15 mouse cellular contexts compared by ENCODE assay signal in the genomic region with DNA sequence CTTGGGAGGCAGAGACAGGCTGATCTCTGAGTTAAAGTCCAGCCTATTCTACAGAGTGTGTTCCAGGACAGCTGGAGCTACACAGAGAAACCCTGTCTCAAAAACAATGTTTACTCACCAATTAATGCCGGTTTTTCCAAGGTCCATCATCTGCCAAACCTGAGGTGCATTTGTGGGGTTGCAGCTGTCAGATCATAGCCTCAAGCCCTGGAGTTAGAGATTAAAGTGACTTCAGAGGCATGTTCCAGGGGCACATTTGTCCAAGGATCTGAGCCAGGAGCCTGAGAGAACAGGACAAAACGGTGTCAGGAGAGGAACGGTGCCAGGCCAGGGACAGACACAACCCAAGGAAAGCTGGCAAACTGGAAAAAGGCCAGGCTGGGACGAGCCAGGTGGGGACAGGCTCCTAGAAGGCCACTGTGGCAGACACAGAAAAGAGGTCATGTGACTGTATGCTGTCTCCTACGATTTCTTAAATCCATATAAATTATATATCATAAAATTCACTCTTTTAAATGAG. TPM values are rescaled to one million over a fixed set of nuclear protein-coding genes. Genes with fewer than 3 reads are reported as not detected.
A peak's percentile ranks its signal among the peaks of the same experiment; 100 is the strongest.
DNase-seq lines count a peak whose midpoint lies in the region; ATAC-seq and TF ChIP-seq lines count a peak whose summit lies in the region.
"Had no signal": no experiment of that assay in that cellular context is flagged by ENCODE, and none has a peak within 500 bp of the region (broad histone marks: within the 10 kb centered on the region; RNA-seq: fewer than 3 reads in every experiment).

No protein-coding gene starts in this region.

- H3K27me3 ChIP-seq in heart, embryonic 11.5 days (ENCODE audit: control insufficient read depth, insufficient read depth, low read length) = no peaks in the 10 kb centered on the region
- no peaks in the 10 kb centered on the region for H3K27me3 ChIP-seq in stomach, postnatal 0 days (ENCODE audit: control insufficient read depth, insufficient read depth, low read length)
- H3K27me3 ChIP-seq: limb, embryonic 15.5 days had no signal

- TF ChIP-seq CTCF in lung, adult 2 months (IDR thresholded peaks at IDR 0.05; ENCODE audit: insufficient read depth, low read length) = no peak
- TF ChIP-seq CTCF in stomach, postnatal 0 days (IDR thresholded peaks at IDR 0.05; ENCODE audit: low read depth) = no peak

- no peaks in the 10 kb centered on the region for H3K36me3 ChIP-seq in heart, embryonic 11.5 days (ENCODE audit: control insufficient read depth, insufficient read depth, low read length)
- H3K36me3 ChIP-seq in stomach, postnatal 0 days (ENCODE audit: control insufficient read depth, insufficient read depth, low read length) = no peaks in the 10 kb centered on the region
- H3K36me3 ChIP-seq: limb, embryonic 15.5 days had no signal

- peak; percentile 77 to 80 for DNase-seq in heart, adult 18-20 months
- DNase-seq in lung, postnatal 36 days = peak; percentile 9
- DNase-seq in lung, adult 2 months = no peak
- DNase-seq in cerebellum, postnatal 14 days = peak; percentile 91 to 95
- no peak for DNase-seq in stomach, postnatal 0 days (ENCODE audit: low spot score)
- no peak for DNase-seq in urinary bladder, postnatal 25 days (ENCODE audit: low spot score)
- DNase-seq: lung, embryonic 14.5 days; midbrain, embryonic 14.5 days; thymus, postnatal 4 days had no signal

- no peak overlapping the region for H3K9ac ChIP-seq in heart, embryonic 11.5 days (ENCODE audit: low read depth, low read length)
- H3K9ac ChIP-seq in stomach, postnatal 0 days (ENCODE audit: low read length) = no peak overlapping the region
- H3K9ac ChIP-seq: hindbrain, embryonic 14.5 days; limb, embryonic 15.5 days; lung, embryonic 14.5 days had no signal

- no peaks in the 10 kb centered on the region for H3K9me3 ChIP-seq in heart, embryonic 11.5 days (replicated peaks; ENCODE audit: control insufficient read depth, low read length)
- no peaks in the 10 kb centered on the region for H3K9me3 ChIP-seq in stomach, postnatal 0 days (ENCODE audit: control insufficient read depth, low read length)
- H3K9me3 ChIP-seq: forebrain, embryonic 10.5 days; limb, embryonic 15.5 days had no signal

- no peaks in the 10 kb centered on the region for H3K4me1 ChIP-seq in heart, embryonic 11.5 days (ENCODE audit: control insufficient read depth, insufficient read depth, low read length)
- no peaks in the 10 kb centered on the region for H3K4me1 ChIP-seq in lung, adult 2 months (ENCODE audit: control insufficient read depth, insufficient read depth, low read length)
- no peaks in the 10 kb centered on the region for H3K4me1 ChIP-seq in stomach, postnatal 0 days (replicated peaks; ENCODE audit: control insufficient read depth, insufficient read depth)
- H3K4me1 ChIP-seq: forebrain, embryonic 10.5 days; limb, embryonic 15.5 days had no signal

- no peak overlapping the region for H3K27ac ChIP-seq in heart, embryonic 11.5 days (ENCODE audit: low read depth, low read length)
- H3K27ac ChIP-seq in stomach, postnatal 0 days (replicated peaks) = no peak overlapping the region
- H3K27ac ChIP-seq: forebrain, embryonic 10.5 days; hindbrain, embryonic 14.5 days; layer of hippocampus, adult 2 months; limb, embryonic 15.5 days had no signal

- no peak overlapping the region for H3K4me2 ChIP-seq in heart, embryonic 11.5 days
- no peak overlapping the region for H3K4me2 ChIP-seq in stomach, postnatal 0 days (replicated peaks; ENCODE audit: low read depth)
- H3K4me2 ChIP-seq: hindbrain, embryonic 14.5 days; limb, embryonic 15.5 days; lung, embryonic 14.5 days had no signal

- no peak overlapping the region for H3K4me3 ChIP-seq in heart, embryonic 11.5 days (ENCODE audit: low read depth, low read length)
- H3K4me3 ChIP-seq in lung, adult 2 months (replicated peaks; ENCODE audit: extremely low read depth, low read depth, low read length) = no peak overlapping the region
- H3K4me3 ChIP-seq in stomach, postnatal 0 days (ENCODE audit: low read depth, low read length) = no peak overlapping the region
- H3K4me3 ChIP-seq: forebrain, embryonic 10.5 days; layer of hippocampus, adult 2 months; limb, embryonic 15.5 days had no signal

- TF ChIP-seq POLR2A in lung, adult 2 months (IDR thresholded peaks at IDR 0.05; ENCODE audit: borderline replicate concordance, extremely low read depth, low read depth, low read length) = no peak

- WGBS in heart, embryonic 11.5 days (ENCODE audit: insufficient replicate concordance) = 83% methylated on average over 5 of the region's 5 CpGs
- WGBS in lung, adult 2 months = 67% methylated on average over 5 of the region's 5 CpGs
- 70% methylated on average over 5 of the region's 5 CpGs for WGBS in stomach, postnatal 0 days

- no peak for ATAC-seq in heart, embryonic 11.5 days (replicated peaks; ENCODE audit: insufficient number of reproducible peaks, low FRiP score, low TSS enrichment)
- ATAC-seq in stomach, postnatal 0 days (ENCODE audit: low FRiP score, low TSS enrichment) = no peak
- ATAC-seq: intestine, embryonic 16.5 days had no signal

- no peak for TF ChIP-seq EP300 in stomach, postnatal 0 days (optimal IDR thresholded peaks at IDR 0.05)

RNA-seq across cellular contexts. Expression of gene Has3, which starts 40.5 kb away (rescaled TPM):
- under 1 TPM; 0.42 to 0.51 TPM for total RNA-seq in heart, adult 18-20 months (2021)
- 0.08 and 0.17 TPM in 2 replicates for polyA plus RNA-seq in heart, embryonic 11.5 days (2014; fragmentation: Nextera tagmentation; extraction: Ambion mirVana)
- polyA plus RNA-seq in lung, adult 2 months (2012; rRNA removed) = 0.48 and 0.89 TPM in 2 replicates
- polyA plus RNA-seq in stomach, postnatal 0 days (2015; fragmentation: Nextera tagmentation; extraction: Ambion mirVana) = 0.28 and 0.40 TPM in 2 replicates

Comparison
In these comparisons a context has a peak if more than half of its experiments do, and no peak if none do; other contexts are left out.
1. DNase-seq: peak in heart, adult 18-20 months (2 of 2), lung, postnatal 36 days (single experiment) and cerebellum, postnatal 14 days (2 of 2); none in lung, adult 2 months (single experiment), stomach, postnatal 0 days (single experiment) and urinary bladder, postnatal 25 days (single experiment).